Mouse (Mus musculus): ENCODE measurements around the gene Tmem174.

GRCm38 (mm10) chr13:98624506-98624905, 12.7 kb downstream of the Tmem174 start:
- TF ChIP-seq CTCF (IDR thresholded peaks at IDR 0.05; ENCODE audit: extremely low read depth, insufficient read depth, low read length) (no peak), POLR2A (IDR thresholded peaks at IDR 0.05; ENCODE audit: extremely low read depth, insufficient read depth, low read length) (no peak)

All from cortical plate, adult 2 months (tissue).